In genomic region chr6:112838879-112839278, GRCm38 (mm10) we compare ENCODE assay signal across 9 mouse cellular contexts.
DNase-seq lines count a peak whose midpoint lies in the region; ATAC-seq lines count a peak whose summit lies in the region.
"Had no signal": no experiment of that assay in that cellular context is flagged by ENCODE, and none has a peak within 500 bp of the region (broad histone marks: within the 10 kb centered on the region; RNA-seq: fewer than 3 reads in every experiment).

No protein-coding gene starts in this region.

- peak overlapping the region; percentile 5; the same call in 1 of the 2 replicates for H3K4me2 ChIP-seq in forebrain, embryonic 11.5 days (ENCODE audit: low read depth, low read length, severe bottlenecking)
- peak overlapping the region; percentile 17; the same call in 1 of the 2 replicates for H3K4me2 ChIP-seq in neural tube, embryonic 13.5 days
- no peak overlapping the region for H3K4me2 ChIP-seq in liver, embryonic 11.5 days
- H3K4me2 ChIP-seq in liver, embryonic 12.5 days, result no peak overlapping the region

- peak; percentile 65 for DNase-seq in cerebellum, adult 9-11 months
- DNase-seq in cerebellum, adult 11 months, result no peak
- peak; percentile 81 for DNase-seq in forebrain, embryonic 11.5 days (ENCODE audit: low spot score)
- DNase-seq in layer of hippocampus, adult 9-11 months, result peak; percentile 75
- DNase-seq in liver, embryonic 11.5 days (ENCODE audit: low spot score), result no peak
- DNase-seq in kidney, postnatal 4 days, result no peak

- WGBS in forebrain, embryonic 11.5 days, result 7% methylated on average over 2 of the region's 2 CpGs
- 12% methylated on average over 2 of the region's 2 CpGs for WGBS in neural tube, embryonic 13.5 days
- 65% methylated on average over 2 of the region's 2 CpGs for WGBS in liver, embryonic 11.5 days
- WGBS in liver, embryonic 12.5 days (ENCODE audit: insufficient replicate concordance), result 68% methylated on average over 2 of the region's 2 CpGs

- H3K9me3 ChIP-seq in forebrain, embryonic 11.5 days (ENCODE audit: control insufficient read depth, low read length), result no peaks in the 10 kb centered on the region
- H3K9me3 ChIP-seq in neural tube, embryonic 13.5 days, result no peaks in the 10 kb centered on the region
- no peaks in the 10 kb centered on the region for H3K9me3 ChIP-seq in liver, embryonic 11.5 days (ENCODE audit: control insufficient read depth, low read length)
- no peaks in the 10 kb centered on the region for H3K9me3 ChIP-seq in liver, embryonic 12.5 days (replicated peaks)

- ATAC-seq in forebrain, embryonic 11.5 days (replicated peaks; ENCODE audit: low FRiP score), result peak; percentile 94
- ATAC-seq in neural tube, embryonic 13.5 days (ENCODE audit: low read depth), result peak; percentile 88
- no peak for ATAC-seq in liver, embryonic 11.5 days (replicated peaks; ENCODE audit: low FRiP score)
- ATAC-seq in liver, embryonic 12.5 days, result no peak
- ATAC-seq: intestine, embryonic 16.5 days had no signal

- no peaks in the 10 kb centered on the region for H3K27me3 ChIP-seq in forebrain, embryonic 11.5 days (ENCODE audit: control insufficient read depth, insufficient read depth, low read length)
- H3K27me3 ChIP-seq in neural tube, embryonic 13.5 days, result no peaks in the 10 kb centered on the region
- H3K27me3 ChIP-seq in liver, embryonic 11.5 days (replicated peaks; ENCODE audit: control insufficient read depth, insufficient read depth, low read length), result no peaks in the 10 kb centered on the region
- no peaks in the 10 kb centered on the region for H3K27me3 ChIP-seq in liver, embryonic 12.5 days (replicated peaks)

- H3K4me3 ChIP-seq in forebrain, embryonic 11.5 days (ENCODE audit: low read depth, low read length), result no peak overlapping the region
- no peak overlapping the region for H3K4me3 ChIP-seq in neural tube, embryonic 13.5 days
- no peak overlapping the region for H3K4me3 ChIP-seq in liver, embryonic 11.5 days (ENCODE audit: low read depth, low read length)
- H3K4me3 ChIP-seq in liver, embryonic 12.5 days, result no peak overlapping the region

- H3K36me3 ChIP-seq in forebrain, embryonic 11.5 days (ENCODE audit: control insufficient read depth, insufficient read depth, low read length), result no peaks in the 10 kb centered on the region
- H3K36me3 ChIP-seq in neural tube, embryonic 13.5 days, result no peaks in the 10 kb centered on the region
- H3K36me3 ChIP-seq in liver, embryonic 11.5 days (ENCODE audit: control insufficient read depth, insufficient read depth, low read length), result no peaks in the 10 kb centered on the region
- no peaks in the 10 kb centered on the region for H3K36me3 ChIP-seq in liver, embryonic 12.5 days

- peak overlapping the region; percentile 4 for H3K9ac ChIP-seq in forebrain, embryonic 11.5 days (ENCODE audit: low read length)
- H3K9ac ChIP-seq in neural tube, embryonic 13.5 days, result peak overlapping the region; percentile 52; the same call in 1 of the 2 replicates
- H3K9ac ChIP-seq in liver, embryonic 11.5 days (ENCODE audit: low read depth, low read length), result no peak overlapping the region
- H3K9ac ChIP-seq in liver, embryonic 12.5 days, result no peak overlapping the region

- H3K27ac ChIP-seq in forebrain, embryonic 11.5 days (ENCODE audit: low read depth, low read length), result peak overlapping the region; percentile 73
- peak overlapping the region; percentile 92 for H3K27ac ChIP-seq in neural tube, embryonic 13.5 days (replicated peaks)
- H3K27ac ChIP-seq in liver, embryonic 11.5 days (ENCODE audit: low read depth, low read length), result no peak overlapping the region
- H3K27ac ChIP-seq in liver, embryonic 12.5 days, result no peak overlapping the region

- H3K4me1 ChIP-seq in forebrain, embryonic 11.5 days (replicated peaks; ENCODE audit: control insufficient read depth, insufficient read depth, low read length), result peaks cover 33% of the 10 kb centered on the region
- peaks cover 83% of the 10 kb centered on the region for H3K4me1 ChIP-seq in neural tube, embryonic 13.5 days (replicated peaks)
- H3K4me1 ChIP-seq in liver, embryonic 11.5 days (replicated peaks; ENCODE audit: control insufficient read depth, insufficient read depth, low read length), result peaks cover 12% of the 10 kb centered on the region
- peaks cover 27% of the 10 kb centered on the region for H3K4me1 ChIP-seq in liver, embryonic 12.5 days

Comparison
In these comparisons a context has a peak if more than half of its experiments do, and no peak if none do; other contexts are left out.
1. DNase-seq: peak in cerebellum, adult 9-11 months (single experiment), forebrain, embryonic 11.5 days (single experiment) and layer of hippocampus, adult 9-11 months (single experiment); none in cerebellum, adult 11 months (single experiment), liver, embryonic 11.5 days (single experiment) and kidney, postnatal 4 days (0 of 2).
2. ATAC-seq: peak in forebrain, embryonic 11.5 days (single experiment) and neural tube, embryonic 13.5 days (single experiment); none in liver, embryonic 11.5 days (single experiment) and liver, embryonic 12.5 days (single experiment).
3. H3K27ac ChIP-seq: peak in forebrain, embryonic 11.5 days (single experiment) and neural tube, embryonic 13.5 days (single experiment); none in liver, embryonic 11.5 days (single experiment) and liver, embryonic 12.5 days (single experiment).
4. H3K4me2 ChIP-seq: peak in forebrain, embryonic 11.5 days (single experiment) and neural tube, embryonic 13.5 days (single experiment); none in liver, embryonic 11.5 days (single experiment) and liver, embryonic 12.5 days (single experiment).
5. H3K9ac ChIP-seq: peak in forebrain, embryonic 11.5 days (single experiment) and neural tube, embryonic 13.5 days (single experiment); none in liver, embryonic 11.5 days (single experiment) and liver, embryonic 12.5 days (single experiment).